Mouse (Mus musculus): Measurements from ENCODE around the gene Nkiras2. TPM values are rescaled to one million over a fixed set of nuclear protein-coding genes. Genes with fewer than 3 reads are reported as not detected.

The Nkiras2 gene
- polyA plus RNA-seq (2012; rRNA removed), result 13.4 and 15.3 TPM in 2 replicates

GRCm38 (mm10) chr11:100618761-100619484 is at the start of gene Nkiras2:
Nkiras2 (plus strand) TSS chr11:100619244.

GRCm38 (mm10) chr11:100574708-100575483 is 44.1 kb upstream of the Nkiras2 start, which contains the start of gene Cnp:
Cnp (plus strand) TSS chr11:100574904.

DNA sequence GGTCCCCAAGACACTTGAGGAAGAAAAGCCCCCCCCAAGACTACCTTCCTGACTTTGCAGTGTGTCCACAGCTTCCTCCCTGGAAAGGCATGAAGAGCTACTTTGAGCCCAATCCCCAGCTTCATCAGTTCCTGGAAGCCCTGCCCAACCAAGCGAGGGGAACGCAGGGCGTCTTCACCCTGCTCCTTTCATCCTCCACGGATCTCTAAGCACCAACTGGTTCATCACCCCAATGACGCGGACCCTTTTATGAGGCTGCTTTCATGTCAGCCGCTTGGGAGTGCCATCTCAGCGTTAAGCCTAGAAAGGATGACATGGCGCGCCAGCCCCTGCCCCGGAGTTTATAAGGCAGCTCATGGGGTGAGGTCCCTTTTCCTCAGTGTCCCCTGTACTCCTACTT is 938 bp downstream of the Nkiras2 start, which contains the start of gene Dnajc7:
Dnajc7 (minus strand) TSS at position 187 of the 400 bp plus-strand sequence.

Other genes with a start within 250 kb of the Nkiras2 start
- gene Jup, start 221.5 kb upstream of the Nkiras2 start, polyA plus RNA-seq (2012; rRNA removed), result 7.5 and 8.3 TPM in 2 replicates
- 2.7 and 3.2 TPM in 2 replicates for gene P3h4, start 204.4 kb upstream of the Nkiras2 start, polyA plus RNA-seq (2012; rRNA removed)
- gene Fkbp10, start 203.5 kb upstream of the Nkiras2 start, polyA plus RNA-seq (2012; rRNA removed), result 4.4 and 6.1 TPM in 2 replicates
- gene Nt5c3b, start 177.4 kb upstream of the Nkiras2 start, polyA plus RNA-seq (2012; rRNA removed), result 12.3 and 13.1 TPM in 2 replicates
- 0.09 and 0.14 TPM in 2 replicates for gene Klhl10, start 177.3 kb upstream of the Nkiras2 start, polyA plus RNA-seq (2012; rRNA removed)
- 1.5 and 1.6 TPM in 2 replicates for gene Klhl11, start 146.5 kb upstream of the Nkiras2 start, polyA plus RNA-seq (2012; rRNA removed)
- gene Acly, start 91.2 kb upstream of the Nkiras2 start, polyA plus RNA-seq (2012; rRNA removed), result 41.9 and 48.7 TPM in 2 replicates
- gene Ttc25, start 73.6 kb upstream of the Nkiras2 start, polyA plus RNA-seq (2012; rRNA removed), result 0.01 and 0.03 TPM in 2 replicates
- gene Cnp, start 44.3 kb upstream of the Nkiras2 start, polyA plus RNA-seq (2012; rRNA removed), result 5.7 and 6.5 TPM in 2 replicates
- gene Dnajc7, start 924 bp downstream of the Nkiras2 start, polyA plus RNA-seq (2012; rRNA removed), result 69.6 and 74.3 TPM in 2 replicates
- 0.01 TPM in 1 of 2 replicates, not detected in the other for gene Zfp385c, start 73.2 kb downstream of the Nkiras2 start, polyA plus RNA-seq (2012; rRNA removed)
- 1.7 and 2.4 TPM in 2 replicates for gene Dhx58, start 85.0 kb downstream of the Nkiras2 start, polyA plus RNA-seq (2012; rRNA removed)
- gene Kat2a, start 93.2 kb downstream of the Nkiras2 start, polyA plus RNA-seq (2012; rRNA removed), result 12.3 and 13.4 TPM in 2 replicates
- not detected in 2 replicates for gene Hspb9, start 94.6 kb downstream of the Nkiras2 start, polyA plus RNA-seq (2012; rRNA removed)
- 91.8 and 106 TPM in 2 replicates for gene Rab5c, start 119.0 kb downstream of the Nkiras2 start, polyA plus RNA-seq (2012; rRNA removed)
- gene Kcnh4, start 140.7 kb downstream of the Nkiras2 start, polyA plus RNA-seq (2012; rRNA removed), result not detected in 2 replicates
- not detected in 2 replicates for gene Hcrt, start 143.7 kb downstream of the Nkiras2 start, polyA plus RNA-seq (2012; rRNA removed)
- gene Ghdc, start 151.7 kb downstream of the Nkiras2 start, polyA plus RNA-seq (2012; rRNA removed), result 1.9 and 2.3 TPM in 2 replicates
- 11.0 and 13.0 TPM in 2 replicates for gene Stat5b, start 231.5 kb downstream of the Nkiras2 start, polyA plus RNA-seq (2012; rRNA removed)
- 6.8 and 8.9 TPM in 2 replicates for gene Stat5a, start 240.1 kb downstream of the Nkiras2 start, polyA plus RNA-seq (2012; rRNA removed)

Measured in liver, embryonic 14 days (tissue).